Mouse (Mus musculus) heart, postnatal 0 days (tissue): Measurements from ENCODE around the gene 1700067K01Rik. TPM values are rescaled to one million over a fixed set of nuclear protein-coding genes. Genes with fewer than 3 reads are reported as not detected.

Source experiments
- ATAC-seq: fragments of 200-750 bp; cut with Nextera tagmentation; 2 replicates; pipeline ENCODE4 v1.8.0; 2017; ENCODE audit warnings: low read depth, moderate number of reproducible peaks, moderate library complexity; ENCODE audit not compliant: insufficient read depth
- DNase-seq: peaks from one replicate; pipeline ENCODE4 v3.0.0-alpha.2; 2016; ENCODE audit warnings: low spot score
- H3K27ac ChIP-seq: fragments of 300-500 bp; sonication (generic); 2 replicates; pipeline ENCODE4 v1.5.1; 2014; ENCODE audit warnings: low read depth, mild to moderate bottlenecking
- H3K27me3 ChIP-seq: fragments of 300-500 bp; sonication (generic); 2 replicates; pipeline ENCODE4 v1.6.1; 2014; ENCODE audit warnings: low read length, mixed read lengths; ENCODE audit not compliant: control insufficient read depth, insufficient read depth
- H3K36me3 ChIP-seq: fragments of 300-500 bp; sonication (generic); replicated peaks from 2 replicates; pipeline ENCODE4 v1.6.1; 2014; ENCODE audit warnings: low read length, mixed read lengths; ENCODE audit not compliant: control insufficient read depth, insufficient read depth
- H3K4me1 ChIP-seq: fragments of 300-500 bp; sonication (generic); 2 replicates; pipeline ENCODE4 v1.6.1; 2014; ENCODE audit warnings: antibody characterized with exemption; ENCODE audit not compliant: control insufficient read depth, insufficient read depth
- H3K4me2 ChIP-seq: fragments of 300-500 bp; sonication (generic); 2 replicates; pipeline ENCODE4 v1.6.1; 2014; ENCODE audit warnings: low read depth, mild to moderate bottlenecking, low read length, moderate library complexity
- H3K4me3 ChIP-seq: fragments of 300-500 bp; sonication (generic); 2 replicates; pipeline ENCODE4 v1.5.1; 2014; ENCODE audit warnings: low read depth, low read length
- H3K9ac ChIP-seq: fragments of 300-500 bp; sonication (generic); replicated peaks from 2 replicates; pipeline ENCODE4 v1.6.1; 2014; ENCODE audit warnings: low read depth, low read length, mixed read lengths
- H3K9me3 ChIP-seq: fragments of 300-500 bp; sonication (generic); replicated peaks from 2 replicates; pipeline ENCODE4 v1.6.1; 2016; ENCODE audit warnings: low read length; ENCODE audit not compliant: control insufficient read depth
- CTCF ChIP-seq: IDR thresholded peaks from 2 replicates; pipeline ENCODE4 v1.5.1; 2016; ENCODE audit warnings: antibody characterized with exemption, control low read depth, low read depth
- EP300 ChIP-seq: IDR thresholded peaks from 2 replicates; pipeline ENCODE4 v1.6.1; 2016; ENCODE audit warnings: antibody characterized with exemption, low read depth
- WGBS: fragments of 180-500 bp; shearing (Covaris S2); extraction: QIAGEN DNeasy Blood & Tissue Kit; methylation state at CpG from one replicate; pipeline ENCODE4 v1.1.7; 2014; 5-methylcytosine and 5-hydroxymethylcytosine counted together
- polyA plus RNA-seq: library from polyadenylated mRNA; unstranded; fragments of >200 nt; fragmentation: Nextera tagmentation; extraction: Ambion mirVana; gene quantifications from 2 replicates; pipeline ENCODE4 v1.2.1, GENCODE M21; 2015
- total RNA-seq: library from RNA; depleted of rRNA; stranded (reverse); fragments of >200 nt; gene quantifications from 2 replicates; pipeline ENCODE4 v1.2.3, GENCODE M21; 2014; ENCODE audit warnings: low replicate concordance

The 1700067K01Rik gene
- total and polyA plus RNA-seq, 2 experiments from 2014 or later, result 1.3 TPM; not detected in 1

- H3K9ac ChIP-seq, result no peak overlapping the region
- no peak overlapping the region for H3K4me2 ChIP-seq
- no peaks in the 10 kb centered on the region for H3K36me3 ChIP-seq
- H3K27ac ChIP-seq, result no peak overlapping the region
- no peak for DNase-seq
- peaks cover 37% of the 10 kb centered on the region for H3K4me1 ChIP-seq
- ATAC-seq, result no peak
- H3K4me3 ChIP-seq, result no peak overlapping the region
- H3K27me3 ChIP-seq, result peaks cover 33% of the 10 kb centered on the region
- peak; percentile 55 for TF ChIP-seq CTCF
- TF ChIP-seq EP300, result no peak
- WGBS, result 22% methylated on average over 10 of the region's 10 CpGs
- H3K9me3 ChIP-seq, result no peaks in the 10 kb centered on the region
These were observed 22.9 kb downstream of the 1700067K01Rik start for GRCm38 (mm10) chr8:84024171-84024570.

- DNase-seq (no peak), ATAC-seq (peak; percentile 37)
- 1% methylated on average over 41 of the region's 41 CpGs for WGBS
- H3K4me1 ChIP-seq, result peaks cover 37% of the 10 kb centered on the region
- no peaks in the 10 kb centered on the region for H3K9me3 ChIP-seq
- no peak overlapping the region for H3K27ac ChIP-seq
- peak overlapping the region; percentile 77 for H3K4me2 ChIP-seq
- H3K9ac ChIP-seq, result peak overlapping the region; percentile 20; the same call in 1 of the 2 replicates
- peaks cover 33% of the 10 kb centered on the region for H3K27me3 ChIP-seq
- TF ChIP-seq CTCF (no peak), EP300 (no peak)
- H3K4me3 ChIP-seq, result peak overlapping the region; percentile 48
- H3K36me3 ChIP-seq, result no peaks in the 10 kb centered on the region
These were observed 24.6 kb downstream of the 1700067K01Rik start for GRCm38 (mm10) chr8:84025863-84026262.

- ATAC-seq (no peak), DNase-seq (no peak)
- H3K4me2 ChIP-seq, result no peak overlapping the region
- no peak overlapping the region for H3K4me3 ChIP-seq
- no peaks in the 10 kb centered on the region for H3K9me3 ChIP-seq
- no peaks in the 10 kb centered on the region for H3K36me3 ChIP-seq
- TF ChIP-seq CTCF (no peak), EP300 (no peak)
- peaks cover 28% of the 10 kb centered on the region for H3K27me3 ChIP-seq
- H3K9ac ChIP-seq, result no peak overlapping the region
- WGBS, result 13% methylated on average over 10 of the region's 10 CpGs
- peaks cover 24% of the 10 kb centered on the region for H3K4me1 ChIP-seq
- H3K27ac ChIP-seq, result no peak overlapping the region
These were observed 26.1 kb downstream of the 1700067K01Rik start for GRCm38 (mm10) chr8:84027449-84027848.

GRCm38 (mm10) chr8:84029272-84029671, 28.0 kb downstream of the 1700067K01Rik start:
- WGBS, result 75% methylated on average over 5 of the region's 5 CpGs
- no peak for DNase-seq
- Histone ChIP-seq H3K36me3 (no peaks in the 10 kb centered on the region), H3K9me3 (no peaks in the 10 kb centered on the region), H3K27me3 (peaks cover 28% of the 10 kb centered on the region), H3K27ac (no peak overlapping the region), H3K9ac (no peak overlapping the region), H3K4me2 (no peak overlapping the region), H3K4me3 (no peak overlapping the region), H3K4me1 (peaks cover 8% of the 10 kb centered on the region; the same call in 1 of the 2 replicates)
- no peak for ATAC-seq
- TF ChIP-seq EP300 (no peak), CTCF (no peak)

GRCm38 (mm10) chr8:84032777-84033176, 31.5 kb downstream of the 1700067K01Rik start:
- peaks cover 4% of the 10 kb centered on the region; the same call in 1 of the 2 replicates for H3K27me3 ChIP-seq
- H3K27ac ChIP-seq, result no peak overlapping the region
- no peaks in the 10 kb centered on the region for H3K9me3 ChIP-seq
- WGBS, result 78% methylated on average over 4 of the region's 4 CpGs
- ATAC-seq, result no peak
- H3K4me3 ChIP-seq, result no peak overlapping the region
- DNase-seq, result no peak
- H3K9ac ChIP-seq, result no peak overlapping the region
- TF ChIP-seq EP300, result no peak
- no peak for TF ChIP-seq CTCF
- no peaks in the 10 kb centered on the region for H3K4me1 ChIP-seq
- no peak overlapping the region for H3K4me2 ChIP-seq
- no peaks in the 10 kb centered on the region for H3K36me3 ChIP-seq

- H3K4me1 ChIP-seq, result peaks cover 15% of the 10 kb centered on the region
- H3K36me3 ChIP-seq, result no peaks in the 10 kb centered on the region
- no peak for DNase-seq
- TF ChIP-seq CTCF (no peak), EP300 (no peak)
- peaks cover 3% of the 10 kb centered on the region for H3K27me3 ChIP-seq
- no peak overlapping the region for H3K4me2 ChIP-seq
- H3K4me3 ChIP-seq, result no peak overlapping the region
- no peak overlapping the region for H3K27ac ChIP-seq
- WGBS, result 39% methylated on average over 5 of the region's 5 CpGs
- no peak for ATAC-seq
- H3K9ac ChIP-seq, result no peak overlapping the region
- no peaks in the 10 kb centered on the region for H3K9me3 ChIP-seq
These were observed 36.7 kb downstream of the 1700067K01Rik start for GRCm38 (mm10) chr8:84038015-84038414.
